Mouse (Mus musculus): ENCODE measurements around the gene Nexn. TPM values are rescaled to one million over a fixed set of nuclear protein-coding genes. Genes with fewer than 3 reads are reported as not detected.
"Not testable (repeated sequence)": the region's sequence is repeated elsewhere in the genome, so short reads cannot be mapped to it uniquely, and the experiment has no call there.

The Nexn gene
- total and polyA plus RNA-seq, 2 experiments, result 0.28 TPM; not detected in 1

- 86% methylated on average over 3 of the region's 3 CpGs for WGBS
- peaks cover 2% of the 10 kb centered on the region; the same call in 1 of the 2 replicates for H3K79me2 ChIP-seq (ENCODE audit: control insufficient read depth, insufficient read depth, low read length)
- no peak overlapping the region for H3K4me3 ChIP-seq (ENCODE audit: insufficient read depth, low read depth, low read length)
- no peak overlapping the region for H3K9ac ChIP-seq (ENCODE audit: low read depth, low read length)
- no peak overlapping the region for H3K27ac ChIP-seq (replicated peaks; ENCODE audit: insufficient read depth, low read depth, low read length)
- no peaks in the 10 kb centered on the region for H3K27me3 ChIP-seq (ENCODE audit: control insufficient read depth, insufficient read depth, low read length)
- no peaks in the 10 kb centered on the region for H3K36me3 ChIP-seq (ENCODE audit: control insufficient read depth, insufficient read depth, low read length)
- no peak for TF ChIP-seq POLR2A (IDR thresholded peaks at IDR 0.05; ENCODE audit: extremely low read depth, insufficient read depth, low read length)
- no peak for TF ChIP-seq CTCF (IDR thresholded peaks at IDR 0.05; ENCODE audit: low read depth, low read length)
- DNase-seq (ENCODE audit: extremely low read depth, low read depth, low spot score), result no peak
- H3K4me1 ChIP-seq (ENCODE audit: control insufficient read depth, insufficient read depth, low read length), result peaks cover 5% of the 10 kb centered on the region; the same call in 1 of the 2 replicates
These were observed 67.0 kb downstream of the Nexn start for GRCm38 (mm10) chr3:152199125-152199524.

GRCm38 (mm10) chr3:152197246-152197645 is 68.9 kb downstream of the Nexn start:
- H3K79me2 ChIP-seq (ENCODE audit: control insufficient read depth, insufficient read depth, low read length); DNase-seq (ENCODE audit: extremely low read depth, low read depth, low spot score); H3K9ac ChIP-seq (ENCODE audit: low read depth, low read length); H3K36me3 ChIP-seq (ENCODE audit: control insufficient read depth, insufficient read depth, low read length); H3K27me3 ChIP-seq (ENCODE audit: control insufficient read depth, insufficient read depth, low read length); H3K4me1 ChIP-seq (ENCODE audit: control insufficient read depth, insufficient read depth, low read length); H3K4me3 ChIP-seq (ENCODE audit: insufficient read depth, low read depth, low read length); H3K27ac ChIP-seq (replicated peaks; ENCODE audit: insufficient read depth, low read depth, low read length): not testable (repeated sequence)
- 74% methylated on average over 2 of the region's 2 CpGs for WGBS

GRCm38 (mm10) chr3:152193635-152194097 is 72.5 kb downstream of the Nexn start:
- Histone ChIP-seq H3K27me3 (ENCODE audit: control insufficient read depth, insufficient read depth, low read length) (no peaks in the 10 kb centered on the region), H3K4me3 (ENCODE audit: insufficient read depth, low read depth, low read length) (peak overlapping the region; percentile 70), H3K27ac (replicated peaks; ENCODE audit: insufficient read depth, low read depth, low read length) (peak overlapping the region; percentile 47), H3K9ac (ENCODE audit: low read depth, low read length) (peak overlapping the region; percentile 45; the same call in 1 of the 2 replicates), H3K36me3 (ENCODE audit: control insufficient read depth, insufficient read depth, low read length) (no peaks in the 10 kb centered on the region), H3K79me2 (ENCODE audit: control insufficient read depth, insufficient read depth, low read length) (peaks cover 5% of the 10 kb centered on the region), H3K4me1 (ENCODE audit: control insufficient read depth, insufficient read depth, low read length) (peaks cover 11% of the 10 kb centered on the region)
- under 1% methylated on average over 17 of the region's 17 CpGs for WGBS
- no peak for TF ChIP-seq CTCF (IDR thresholded peaks at IDR 0.05; ENCODE audit: low read depth, low read length)
- TF ChIP-seq POLR2A (IDR thresholded peaks at IDR 0.05; ENCODE audit: extremely low read depth, insufficient read depth, low read length), result peak; percentile 92
- DNase-seq (ENCODE audit: extremely low read depth, low read depth, low spot score), result peak; percentile 97

DNA sequence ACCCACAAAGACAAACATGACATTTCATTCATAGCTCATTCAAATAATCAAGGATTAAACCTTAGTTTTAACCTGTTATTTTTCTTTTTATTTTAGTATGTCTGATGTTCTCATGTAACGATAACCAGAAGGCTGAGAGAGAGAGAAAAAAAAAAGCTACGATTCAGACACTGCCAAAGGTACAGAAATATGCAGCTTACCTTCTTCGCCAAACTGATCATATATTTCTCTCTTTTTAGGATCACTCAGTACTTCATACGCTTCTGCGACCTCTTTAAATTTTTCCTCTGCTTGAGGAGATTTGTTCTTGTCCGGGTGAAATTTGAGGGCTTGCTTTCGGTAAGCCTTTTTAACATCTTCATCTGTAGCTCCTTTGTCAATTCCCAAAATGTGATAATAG is 73.0 kb downstream of the Nexn start:
- Histone ChIP-seq H3K4me3 (ENCODE audit: insufficient read depth, low read depth, low read length) (peak overlapping the region; percentile 70), H3K36me3 (ENCODE audit: control insufficient read depth, insufficient read depth, low read length) (no peaks in the 10 kb centered on the region), H3K79me2 (ENCODE audit: control insufficient read depth, insufficient read depth, low read length) (peaks cover 7% of the 10 kb centered on the region), H3K9ac (ENCODE audit: low read depth, low read length) (peak overlapping the region; percentile 45), H3K27ac (replicated peaks; ENCODE audit: insufficient read depth, low read depth, low read length) (peak overlapping the region; percentile 47), H3K4me1 (ENCODE audit: control insufficient read depth, insufficient read depth, low read length) (peaks cover 12% of the 10 kb centered on the region), H3K27me3 (ENCODE audit: control insufficient read depth, insufficient read depth, low read length) (no peaks in the 10 kb centered on the region)
- TF ChIP-seq CTCF (IDR thresholded peaks at IDR 0.05; ENCODE audit: low read depth, low read length) (no peak), POLR2A (IDR thresholded peaks at IDR 0.05; ENCODE audit: extremely low read depth, insufficient read depth, low read length) (no peak)
- DNase-seq (ENCODE audit: extremely low read depth, low read depth, low spot score), result no peak
- under 1% methylated on average over 7 of the region's 7 CpGs for WGBS

DNA sequence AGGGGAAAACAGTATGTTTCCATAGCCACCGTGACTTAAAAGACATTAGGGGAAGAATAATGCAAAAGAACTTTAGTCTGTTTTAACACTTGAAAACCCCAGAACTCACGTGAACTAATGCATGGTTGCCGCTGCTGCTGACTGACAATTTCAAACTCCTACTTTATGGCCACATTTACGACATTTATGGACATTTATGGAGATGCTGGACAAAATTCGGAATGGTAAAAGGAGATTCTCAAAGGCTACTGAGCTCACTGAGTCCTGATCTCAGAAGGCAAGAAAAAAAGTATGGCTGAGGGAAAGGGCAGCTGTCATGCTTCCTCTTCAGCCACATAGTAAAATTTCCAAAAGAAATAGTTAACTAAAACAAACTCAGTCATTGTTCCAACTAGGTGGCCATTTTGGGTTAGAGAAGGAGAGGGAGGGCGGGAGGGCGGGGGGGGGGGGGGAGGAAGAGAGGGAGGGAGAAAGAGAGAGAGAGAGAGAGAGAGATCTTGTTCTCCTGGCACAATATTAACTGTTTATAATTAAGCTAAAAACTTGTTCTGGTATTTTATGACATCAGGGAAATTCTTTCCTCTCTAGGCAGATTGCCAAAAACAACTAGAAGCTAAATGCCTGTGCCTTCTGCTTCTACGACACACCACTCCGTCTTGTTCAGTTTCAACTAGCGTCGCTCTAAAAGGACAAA is 73.8 kb downstream of the Nexn start:
- WGBS, result 2% methylated on average over 10 of the region's 11 CpGs
- Histone ChIP-seq H3K79me2 (ENCODE audit: control insufficient read depth, insufficient read depth, low read length) (peaks cover 7% of the 10 kb centered on the region), H3K27me3 (ENCODE audit: control insufficient read depth, insufficient read depth, low read length) (no peaks in the 10 kb centered on the region), H3K4me1 (ENCODE audit: control insufficient read depth, insufficient read depth, low read length) (peaks cover 14% of the 10 kb centered on the region), H3K27ac (replicated peaks; ENCODE audit: insufficient read depth, low read depth, low read length) (peak overlapping the region; percentile 33), H3K36me3 (ENCODE audit: control insufficient read depth, insufficient read depth, low read length) (no peaks in the 10 kb centered on the region; the same call in 1 of the 2 replicates), H3K4me3 (ENCODE audit: insufficient read depth, low read depth, low read length) (peak overlapping the region; percentile 70), H3K9ac (ENCODE audit: low read depth, low read length) (peak overlapping the region; percentile 82)
- no peak for TF ChIP-seq POLR2A (IDR thresholded peaks at IDR 0.05; ENCODE audit: extremely low read depth, insufficient read depth, low read length)
- no peak for TF ChIP-seq CTCF (IDR thresholded peaks at IDR 0.05; ENCODE audit: low read depth, low read length)
- peak; percentile 89 for DNase-seq (ENCODE audit: extremely low read depth, low read depth, low spot score)

- peak overlapping the region; percentile 33 for H3K27ac ChIP-seq (replicated peaks; ENCODE audit: insufficient read depth, low read depth, low read length)
- WGBS, result 4% methylated on average over 6 of the region's 6 CpGs
- no peak for TF ChIP-seq POLR2A (IDR thresholded peaks at IDR 0.05; ENCODE audit: extremely low read depth, insufficient read depth, low read length)
- TF ChIP-seq CTCF (IDR thresholded peaks at IDR 0.05; ENCODE audit: low read depth, low read length), result no peak
- peak; percentile 92 for DNase-seq (ENCODE audit: extremely low read depth, low read depth, low spot score)
- no peaks in the 10 kb centered on the region; the same call in 1 of the 2 replicates for H3K36me3 ChIP-seq (ENCODE audit: control insufficient read depth, insufficient read depth, low read length)
- peaks cover 7% of the 10 kb centered on the region for H3K79me2 ChIP-seq (ENCODE audit: control insufficient read depth, insufficient read depth, low read length)
- H3K4me1 ChIP-seq (ENCODE audit: control insufficient read depth, insufficient read depth, low read length), result peaks cover 14% of the 10 kb centered on the region
- H3K27me3 ChIP-seq (ENCODE audit: control insufficient read depth, insufficient read depth, low read length), result no peaks in the 10 kb centered on the region
- peak overlapping the region; percentile 60 for H3K4me3 ChIP-seq (ENCODE audit: insufficient read depth, low read depth, low read length)
- H3K9ac ChIP-seq (ENCODE audit: low read depth, low read length), result peak overlapping the region; percentile 82
These were observed 74.3 kb downstream of the Nexn start for GRCm38 (mm10) chr3:152191791-152192237.
